Mouse (Mus musculus) forebrain, embryonic 10.5 days (tissue): ENCODE results near the gene Zfp978. TPM values are rescaled to one million over a fixed set of nuclear protein-coding genes. Genes with fewer than 3 reads are reported as not detected.
"Not testable (repeated sequence)": the region's sequence is repeated elsewhere in the genome, so short reads cannot be mapped to it uniquely, and the experiment has no call there.

Experiments used
- DNase-seq: peaks from one replicate; pipeline ENCODE4 v3.0.0-alpha.2; 2017; ENCODE audit warnings: low spot score; ENCODE audit errors: extremely low spot score
- H3K27ac ChIP-seq: fragments of 300-500 bp; sonication (generic); 2 replicates; pipeline ENCODE4 v1.5.1; 2016; ENCODE audit warnings: mild to moderate bottlenecking
- H3K27me3 ChIP-seq: fragments of 300-500 bp; sonication (generic); 2 replicates; pipeline ENCODE4 v1.6.1; 2016; ENCODE audit warnings: mild to moderate bottlenecking; ENCODE audit not compliant: poor library complexity, severe bottlenecking
- H3K36me3 ChIP-seq: fragments of 300-500 bp; sonication (generic); replicated peaks from 2 replicates; pipeline ENCODE4 v1.6.1; 2016; ENCODE audit warnings: mild to moderate bottlenecking, moderate library complexity
- H3K4me1 ChIP-seq: fragments of 300-500 bp; sonication (generic); 2 replicates; pipeline ENCODE4 v1.6.1; 2016
- H3K4me3 ChIP-seq: fragments of 300-500 bp; sonication (generic); 2 replicates; pipeline ENCODE4 v1.5.1; 2016; ENCODE audit warnings: mild to moderate bottlenecking, moderate library complexity
- H3K9me3 ChIP-seq: fragments of 300-500 bp; sonication (generic); 2 replicates; pipeline ENCODE4 v1.6.1; 2016; ENCODE audit warnings: mild to moderate bottlenecking, moderate library complexity
- WGBS: fragments of 180-500 bp; shearing (Covaris S2); methylation state at CpG from one replicate; pipeline ENCODE4 v1.1.7; 2016; 5-methylcytosine and 5-hydroxymethylcytosine counted together
- polyA plus RNA-seq: library from polyadenylated mRNA; unstranded; fragments of >200 nt; fragmentation: Nextera tagmentation; extraction: Ambion mirVana; gene quantifications from 2 replicates; pipeline ENCODE4 v1.2.1, GENCODE M21; 2016

Gene Zfp978
- polyA plus RNA-seq: 0.30 TPM in 1 of 2 replicates, not detected in the other

GRCm38 (mm10) chr4:147361003-147361402 lies at the start of gene Zfp978:
TSS of gene Zfp978 (plus strand) at chr4:147361303.
- not testable (repeated sequence) for H3K36me3 ChIP-seq, DNase-seq, H3K27ac ChIP-seq, H3K27me3 ChIP-seq, H3K9me3 ChIP-seq, H3K4me3 ChIP-seq, H3K4me1 ChIP-seq
- no CpG with 5 or more reads among the region's 6 CpGs for WGBS

- peaks cover 75% of the 10 kb centered on the region for H3K9me3 ChIP-seq
- not testable (repeated sequence) for H3K27me3 ChIP-seq, H3K27ac ChIP-seq, H3K4me3 ChIP-seq, H3K4me1 ChIP-seq, H3K36me3 ChIP-seq, DNase-seq
- 92% methylated on average over 2 of the region's 2 CpGs for WGBS
Measured at GRCm38 (mm10) chr4:147335036-147335690, 25.9 kb upstream of the Zfp978 start.

GRCm38 (mm10) chr4:147335691-147336367 lies 25.3 kb upstream of the Zfp978 start:
- peaks cover 81% of the 10 kb centered on the region for H3K9me3 ChIP-seq
- H3K27me3 ChIP-seq, H3K4me1 ChIP-seq, H3K4me3 ChIP-seq, H3K36me3 ChIP-seq, H3K27ac ChIP-seq: not testable (repeated sequence)
- 24% methylated on average over 1 of the region's 1 CpGs for WGBS
- peak; percentile 13 for DNase-seq

- peaks cover 83% of the 10 kb centered on the region for H3K9me3 ChIP-seq
- not testable (repeated sequence) for H3K4me1 ChIP-seq, H3K4me3 ChIP-seq, H3K27me3 ChIP-seq, H3K36me3 ChIP-seq, H3K27ac ChIP-seq
- peak; percentile 18 for DNase-seq
- 69% methylated on average over 6 of the region's 6 CpGs for WGBS
Measured at GRCm38 (mm10) chr4:147336368-147337195, 24.5 kb upstream of the Zfp978 start.

- H3K4me3 ChIP-seq, H3K4me1 ChIP-seq, H3K36me3 ChIP-seq, DNase-seq, H3K27ac ChIP-seq, H3K27me3 ChIP-seq: not testable (repeated sequence)
- H3K9me3 ChIP-seq: peaks cover 83% of the 10 kb centered on the region
- 94% methylated on average over 2 of the region's 2 CpGs for WGBS
Measured at GRCm38 (mm10) chr4:147337520-147337919, 23.6 kb upstream of the Zfp978 start.

GRCm38 (mm10) chr4:147338032-147338610 lies 23.0 kb upstream of the Zfp978 start:
- peaks cover 83% of the 10 kb centered on the region for H3K9me3 ChIP-seq
- WGBS: 75% methylated on average over 5 of the region's 5 CpGs
- peak; percentile 16 for DNase-seq
- H3K27ac ChIP-seq: no peak overlapping the region
- no peaks in the 10 kb centered on the region for H3K27me3 ChIP-seq
- no peaks in the 10 kb centered on the region for H3K4me1 ChIP-seq
- no peak overlapping the region for H3K4me3 ChIP-seq
- H3K36me3 ChIP-seq: no peaks in the 10 kb centered on the region

- H3K4me3 ChIP-seq, H3K4me1 ChIP-seq, H3K27ac ChIP-seq, DNase-seq, H3K27me3 ChIP-seq, H3K36me3 ChIP-seq: not testable (repeated sequence)
- H3K9me3 ChIP-seq: peaks cover 83% of the 10 kb centered on the region
- WGBS: 86% methylated on average over 3 of the region's 3 CpGs
Measured at GRCm38 (mm10) chr4:147338706-147339105, 22.4 kb upstream of the Zfp978 start.

GRCm38 (mm10) chr4:147339601-147340219 lies 21.4 kb upstream of the Zfp978 start:
- not testable (repeated sequence) for H3K36me3 ChIP-seq, H3K27ac ChIP-seq, H3K4me3 ChIP-seq, H3K27me3 ChIP-seq, H3K4me1 ChIP-seq
- WGBS: 73% methylated on average over 7 of the region's 7 CpGs
- peak; percentile 14 for DNase-seq
- H3K9me3 ChIP-seq: peaks cover 81% of the 10 kb centered on the region

- not testable (repeated sequence) for H3K36me3 ChIP-seq, H3K27me3 ChIP-seq, H3K4me1 ChIP-seq, H3K27ac ChIP-seq, H3K4me3 ChIP-seq
- 71% methylated on average over 3 of the region's 3 CpGs for WGBS
- peaks cover 81% of the 10 kb centered on the region for H3K9me3 ChIP-seq
- peak; percentile 12 for DNase-seq
Measured at GRCm38 (mm10) chr4:147340236-147340635, 20.9 kb upstream of the Zfp978 start.

GRCm38 (mm10) chr4:147340876-147341275 lies 20.2 kb upstream of the Zfp978 start:
- not testable (repeated sequence) for H3K4me3 ChIP-seq, H3K36me3 ChIP-seq, H3K4me1 ChIP-seq, H3K27me3 ChIP-seq, H3K27ac ChIP-seq
- peak; percentile 12 for DNase-seq
- peaks cover 77% of the 10 kb centered on the region for H3K9me3 ChIP-seq
- WGBS: 85% methylated on average over 3 of the region's 3 CpGs

- H3K36me3 ChIP-seq, H3K27ac ChIP-seq, H3K4me1 ChIP-seq, H3K4me3 ChIP-seq, H3K27me3 ChIP-seq: not testable (repeated sequence)
- H3K9me3 ChIP-seq: peaks cover 74% of the 10 kb centered on the region
- 78% methylated on average over 6 of the region's 6 CpGs for WGBS
- DNase-seq: peak; percentile 18
Measured at GRCm38 (mm10) chr4:147343042-147343908, 17.8 kb upstream of the Zfp978 start.
